Mouse (Mus musculus): ENCODE data around the gene Fbxl3.

GRCm38 (mm10) chr14:103046677-103047076, 52.7 kb downstream of the Fbxl3 start, which contains the start of gene Acod1:
- TF ChIP-seq CTCF (IDR thresholded peaks at IDR 0.05; ENCODE audit: borderline replicate concordance, extremely low read depth, insufficient read depth, insufficient read length), result no peak
- TF ChIP-seq POLR2A (IDR thresholded peaks at IDR 0.05; ENCODE audit: borderline replicate concordance, extremely low read depth, insufficient read depth, insufficient read length, poor library complexity, severe bottlenecking), result no peak
